Mouse (Mus musculus) heart, postnatal 0 days (tissue): ENCODE data around the gene Gnat3. TPM values are rescaled to one million over a fixed set of nuclear protein-coding genes. Genes with fewer than 3 reads are reported as not detected.
A peak's percentile ranks its signal among the peaks of the same experiment; 100 is the strongest.

Experiments
- ATAC-seq: fragments of 200-750 bp; cut with Nextera tagmentation; 2 replicates; pipeline ENCODE4 v1.8.0; 2017; ENCODE audit warnings: low read depth, moderate number of reproducible peaks, moderate library complexity; ENCODE audit not compliant: insufficient read depth
- DNase-seq: peaks from one replicate; pipeline ENCODE4 v3.0.0-alpha.2; 2016; ENCODE audit warnings: low spot score
- H3K27ac ChIP-seq: fragments of 300-500 bp; sonication (generic); 2 replicates; pipeline ENCODE4 v1.5.1; 2014; ENCODE audit warnings: low read depth, mild to moderate bottlenecking
- H3K27me3 ChIP-seq: fragments of 300-500 bp; sonication (generic); 2 replicates; pipeline ENCODE4 v1.6.1; 2014; ENCODE audit warnings: low read length, mixed read lengths; ENCODE audit not compliant: control insufficient read depth, insufficient read depth
- H3K36me3 ChIP-seq: fragments of 300-500 bp; sonication (generic); replicated peaks from 2 replicates; pipeline ENCODE4 v1.6.1; 2014; ENCODE audit warnings: low read length, mixed read lengths; ENCODE audit not compliant: control insufficient read depth, insufficient read depth
- H3K4me1 ChIP-seq: fragments of 300-500 bp; sonication (generic); 2 replicates; pipeline ENCODE4 v1.6.1; 2014; ENCODE audit warnings: antibody characterized with exemption; ENCODE audit not compliant: control insufficient read depth, insufficient read depth
- H3K4me2 ChIP-seq: fragments of 300-500 bp; sonication (generic); 2 replicates; pipeline ENCODE4 v1.6.1; 2014; ENCODE audit warnings: low read depth, mild to moderate bottlenecking, low read length, moderate library complexity
- H3K4me3 ChIP-seq: fragments of 300-500 bp; sonication (generic); 2 replicates; pipeline ENCODE4 v1.5.1; 2014; ENCODE audit warnings: low read depth, low read length
- H3K9ac ChIP-seq: fragments of 300-500 bp; sonication (generic); replicated peaks from 2 replicates; pipeline ENCODE4 v1.6.1; 2014; ENCODE audit warnings: low read depth, low read length, mixed read lengths
- H3K9me3 ChIP-seq: fragments of 300-500 bp; sonication (generic); replicated peaks from 2 replicates; pipeline ENCODE4 v1.6.1; 2016; ENCODE audit warnings: low read length; ENCODE audit not compliant: control insufficient read depth
- CTCF ChIP-seq: IDR thresholded peaks from 2 replicates; pipeline ENCODE4 v1.5.1; 2016; ENCODE audit warnings: antibody characterized with exemption, control low read depth, low read depth
- EP300 ChIP-seq: IDR thresholded peaks from 2 replicates; pipeline ENCODE4 v1.6.1; 2016; ENCODE audit warnings: antibody characterized with exemption, low read depth
- WGBS: fragments of 180-500 bp; shearing (Covaris S2); extraction: QIAGEN DNeasy Blood & Tissue Kit; methylation state at CpG from one replicate; pipeline ENCODE4 v1.1.7; 2014; 5-methylcytosine and 5-hydroxymethylcytosine counted together
- polyA plus RNA-seq: library from polyadenylated mRNA; unstranded; fragments of >200 nt; fragmentation: Nextera tagmentation; extraction: Ambion mirVana; gene quantifications from 2 replicates; pipeline ENCODE4 v1.2.1, GENCODE M21; 2015
- total RNA-seq: library from RNA; depleted of rRNA; stranded (reverse); fragments of >200 nt; gene quantifications from 2 replicates; pipeline ENCODE4 v1.2.3, GENCODE M21; 2014; ENCODE audit warnings: low replicate concordance

The Gnat3 gene
- total and polyA plus RNA-seq, 2 experiments from 2014 or later, result 0.11 TPM; not detected in 1

GRCm38 (mm10) chr5:17980501-17981121 is 18.3 kb downstream of the Gnat3 start:
- Histone ChIP-seq H3K4me3 (no peak overlapping the region), H3K36me3 (no peaks in the 10 kb centered on the region), H3K9me3 (peaks cover 15% of the 10 kb centered on the region), H3K27ac (peak overlapping the region; percentile 28; the same call in 1 of the 2 replicates), H3K4me2 (no peak overlapping the region), H3K9ac (no peak overlapping the region), H3K4me1 (peaks cover 15% of the 10 kb centered on the region), H3K27me3 (no peaks in the 10 kb centered on the region)
- no peak for DNase-seq
- WGBS, result 74% methylated on average over 5 of the region's 5 CpGs
- no peak for ATAC-seq
- TF ChIP-seq EP300 (peak; percentile 54), CTCF (no peak)

DNA sequence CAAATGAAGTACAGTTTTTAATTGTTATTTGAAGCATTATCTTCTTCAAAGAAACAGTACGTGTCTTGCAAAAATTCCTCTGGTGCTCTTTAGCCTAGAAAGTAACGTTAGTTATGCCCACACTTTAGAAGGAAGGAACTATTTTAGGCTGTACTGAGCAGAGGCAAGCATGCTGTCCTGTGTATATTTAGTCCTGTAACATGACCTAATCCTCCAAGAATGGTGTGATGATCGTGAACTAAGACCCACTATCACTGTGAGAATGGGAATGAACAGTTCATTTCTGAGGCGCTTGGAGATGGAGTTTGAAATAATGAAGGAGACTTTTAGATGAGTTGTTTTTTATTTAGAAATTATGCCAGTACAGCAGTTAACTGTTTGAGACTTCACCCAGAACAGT is 20.4 kb downstream of the Gnat3 start:
- peaks cover 15% of the 10 kb centered on the region for H3K4me1 ChIP-seq
- no peak overlapping the region for H3K4me3 ChIP-seq
- no peaks in the 10 kb centered on the region for H3K36me3 ChIP-seq
- peak; percentile 95 for DNase-seq
- peak; percentile 100 for ATAC-seq
- H3K4me2 ChIP-seq, result no peak overlapping the region
- no peaks in the 10 kb centered on the region for H3K27me3 ChIP-seq
- TF ChIP-seq CTCF (no peak), EP300 (peak; percentile 95)
- peaks cover 15% of the 10 kb centered on the region for H3K9me3 ChIP-seq
- no peak overlapping the region for H3K9ac ChIP-seq
- WGBS, result 3% methylated on average over 4 of the region's 4 CpGs
- peak overlapping the region; percentile 95 for H3K27ac ChIP-seq

DNA sequence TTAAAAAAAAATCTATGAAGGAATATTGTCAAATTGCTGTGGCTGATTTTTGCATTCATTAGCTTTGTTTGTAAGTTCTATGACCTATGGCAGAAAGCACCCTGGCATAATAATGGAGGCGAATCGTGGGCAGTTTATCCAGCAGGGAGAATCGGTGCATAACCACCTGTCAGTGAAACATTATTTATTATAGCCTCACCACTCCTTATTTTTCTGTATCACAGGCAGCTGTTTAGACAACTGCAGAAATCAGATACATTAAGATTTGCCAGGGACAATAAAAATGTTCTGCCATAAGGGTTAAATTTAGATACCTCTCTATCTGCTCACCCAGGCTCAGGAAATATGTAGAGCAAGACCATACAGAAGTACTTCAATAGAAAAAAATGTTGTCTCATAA is 22.2 kb downstream of the Gnat3 start:
- Histone ChIP-seq H3K4me2 (no peak overlapping the region), H3K27ac (peak overlapping the region; percentile 26; the same call in 1 of the 2 replicates), H3K9me3 (no peaks in the 10 kb centered on the region), H3K27me3 (no peaks in the 10 kb centered on the region), H3K9ac (no peak overlapping the region), H3K4me3 (no peak overlapping the region), H3K36me3 (no peaks in the 10 kb centered on the region), H3K4me1 (peaks cover 15% of the 10 kb centered on the region)
- TF ChIP-seq CTCF (no peak), EP300 (no peak)
- WGBS, result 93% methylated on average over 3 of the region's 3 CpGs
- no peak for ATAC-seq
- no peak for DNase-seq

DNA sequence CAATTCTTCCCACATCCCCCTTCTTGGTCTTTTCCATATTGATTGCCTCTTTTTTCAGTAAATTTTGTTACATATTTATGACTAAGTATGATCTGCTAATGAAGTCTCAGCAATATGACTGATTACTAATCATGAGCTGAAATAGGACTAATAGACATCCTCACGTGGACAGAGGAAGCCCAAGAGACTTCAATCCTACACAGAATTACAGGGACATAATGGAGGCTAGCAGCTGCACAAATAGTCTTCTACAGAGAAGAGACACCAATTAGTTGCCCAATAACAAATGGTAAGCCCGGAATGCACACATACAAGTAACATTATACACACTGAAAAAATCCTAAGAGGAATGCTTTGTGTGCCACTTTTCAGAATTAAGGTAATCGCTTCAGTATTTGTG is 24.3 kb downstream of the Gnat3 start:
- no peak for ATAC-seq
- Histone ChIP-seq H3K9me3 (no peaks in the 10 kb centered on the region), H3K27me3 (no peaks in the 10 kb centered on the region), H3K4me2 (no peak overlapping the region), H3K9ac (no peak overlapping the region), H3K4me3 (no peak overlapping the region), H3K36me3 (no peaks in the 10 kb centered on the region), H3K4me1 (peaks cover 5% of the 10 kb centered on the region; the same call in 1 of the 2 replicates), H3K27ac (no peak overlapping the region)
- 82% methylated on average over 3 of the region's 3 CpGs for WGBS
- TF ChIP-seq EP300 (no peak), CTCF (no peak)
- DNase-seq, result no peak

GRCm38 (mm10) chr5:17990618-17991017 is 28.3 kb downstream of the Gnat3 start:
- Histone ChIP-seq H3K36me3 (no peaks in the 10 kb centered on the region), H3K4me2 (no peak overlapping the region), H3K27ac (peak overlapping the region; percentile 47; the same call in 1 of the 2 replicates), H3K4me1 (no peaks in the 10 kb centered on the region), H3K4me3 (no peak overlapping the region), H3K9ac (no peak overlapping the region), H3K27me3 (no peaks in the 10 kb centered on the region), H3K9me3 (no peaks in the 10 kb centered on the region)
- WGBS, result 73% methylated on average over 6 of the region's 6 CpGs
- TF ChIP-seq CTCF, result no peak
- 0 out of 2 replicates have a peak, but pooled peaks have one; percentile 42 for TF ChIP-seq EP300
- ATAC-seq (peak; percentile 41; the same call in 1 of the 2 replicates), DNase-seq (no peak)

- Histone ChIP-seq H3K4me2 (no peak overlapping the region), H3K27ac (no peak overlapping the region), H3K9ac (no peak overlapping the region), H3K27me3 (no peaks in the 10 kb centered on the region), H3K4me3 (no peak overlapping the region), H3K36me3 (no peaks in the 10 kb centered on the region), H3K9me3 (no peaks in the 10 kb centered on the region), H3K4me1 (no peaks in the 10 kb centered on the region)
- WGBS, result 56% methylated on average over 2 of the region's 2 CpGs
- ATAC-seq, result no peak
- no peak for DNase-seq
- TF ChIP-seq CTCF, result no peak
- TF ChIP-seq EP300, result no peak
Measured at GRCm38 (mm10) chr5:17999570-17999969, 37.2 kb downstream of the Gnat3 start.
